Mouse (Mus musculus) thymus, postnatal 0 days (tissue): ENCODE results near the gene Ormdl2. TPM values are rescaled to one million over a fixed set of nuclear protein-coding genes. Genes with fewer than 3 reads are reported as not detected.
"Not testable (repeated sequence)": the region's sequence is repeated elsewhere in the genome, so short reads cannot be mapped to it uniquely, and the experiment has no call there.

Experiments used
- DNase-seq: peaks from one replicate; pipeline ENCODE4 v3.0.0-alpha.2; 2015; ENCODE audit warnings: low spot score
- polyA plus RNA-seq: library from polyadenylated mRNA; unstranded; fragments of >200 nt; fragmentation: Nextera tagmentation; extraction: Ambion mirVana; gene quantifications from 2 replicates; pipeline ENCODE4 v1.2.1, GENCODE M21; 2015

Gene Ormdl2
- 102 and 113 TPM in 2 replicates for polyA plus RNA-seq

DNA sequence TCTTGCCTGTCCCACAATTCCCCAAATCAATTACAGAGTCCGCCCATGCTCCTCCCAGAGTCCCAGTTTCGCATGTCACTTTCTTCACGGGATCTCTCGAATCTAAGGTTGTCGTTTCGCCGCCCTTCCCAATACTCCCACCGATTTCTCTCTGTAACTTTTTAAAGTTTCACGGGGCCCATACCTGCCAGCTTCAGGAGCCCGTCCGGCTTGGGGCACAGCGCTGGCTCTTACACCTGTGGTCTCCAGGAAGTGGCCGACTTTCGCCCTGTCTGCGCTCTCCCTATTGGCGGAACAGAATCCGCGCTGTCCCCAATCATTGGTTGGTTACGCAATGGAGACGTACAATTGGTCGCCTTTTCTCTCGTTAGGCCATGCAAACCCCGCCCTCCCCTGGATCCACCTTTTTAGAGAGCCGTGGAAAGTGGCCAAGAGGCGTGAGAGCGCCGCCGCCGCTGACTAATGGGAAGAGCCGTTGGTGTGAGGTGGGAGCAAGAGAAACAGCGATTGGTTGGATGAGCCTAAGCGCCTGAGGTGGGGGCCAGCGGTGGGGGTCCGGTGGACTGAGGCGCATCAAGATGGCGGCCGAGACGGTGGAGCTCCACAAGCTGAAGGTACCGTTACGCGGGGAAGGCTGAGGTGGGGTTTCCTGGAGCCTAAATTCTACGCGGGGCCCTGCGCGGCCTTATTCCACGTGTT, at the start of gene Ormdl2:
Ormdl2 (minus strand) TSS at position 288 of the 699 bp plus-strand sequence.
- peak; percentile 97 for DNase-seq

- DNase-seq = no peak
Observed at GRCm38 (mm10) chr10:128870341-128870740, 48.9 kb upstream of the Ormdl2 start.

- DNase-seq = no peak
Observed at GRCm38 (mm10) chr10:128866518-128866917, 45.1 kb upstream of the Ormdl2 start.

GRCm38 (mm10) chr10:128866042-128866441, 44.6 kb upstream of the Ormdl2 start:
- no peak for DNase-seq

GRCm38 (mm10) chr10:128861176-128861575, 39.7 kb upstream of the Ormdl2 start:
- DNase-seq = no peak

GRCm38 (mm10) chr10:128850339-128850738, 28.9 kb upstream of the Ormdl2 start:
- no peak for DNase-seq

DNA sequence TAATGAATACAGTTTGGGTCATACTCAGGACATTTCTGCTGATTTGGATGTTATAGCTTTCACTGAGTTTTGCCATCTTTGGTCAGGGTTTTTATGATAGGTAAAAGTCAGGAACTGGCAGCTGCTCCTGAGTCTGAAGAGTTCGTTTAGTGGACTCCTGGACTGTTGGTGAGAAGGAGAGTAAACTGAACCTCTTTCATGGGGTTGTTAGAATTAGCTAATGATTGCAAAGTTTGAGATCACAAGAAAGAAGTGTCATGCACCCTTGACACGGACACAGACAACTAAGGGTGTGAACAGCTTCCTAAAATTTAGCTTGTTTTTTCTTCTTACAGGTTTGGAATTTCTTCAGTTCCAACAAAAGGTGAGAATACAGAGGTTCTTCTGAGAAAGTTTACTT, 27.0 kb upstream of the Ormdl2 start:
- no peak for DNase-seq

DNA sequence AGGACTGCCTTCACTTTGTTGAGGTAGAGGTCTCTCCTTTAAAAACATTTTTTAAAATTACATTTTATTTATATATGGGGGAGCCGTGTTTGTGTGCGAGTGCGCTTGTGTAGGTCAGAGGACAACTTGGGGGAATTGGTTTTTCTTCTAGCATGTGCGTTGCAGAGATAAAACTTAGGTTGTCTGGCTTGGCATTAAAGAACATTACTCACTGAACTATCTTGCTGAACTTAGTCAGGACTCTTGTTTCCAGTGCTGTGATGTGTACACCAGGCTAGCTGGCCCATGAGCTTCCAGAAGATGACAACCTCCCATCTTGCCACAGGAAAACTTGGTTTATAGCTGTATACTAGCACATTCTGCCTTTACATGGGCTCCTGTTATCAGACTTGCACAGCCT, 25.2 kb upstream of the Ormdl2 start:
- DNase-seq = no peak

- peak; percentile 23 for DNase-seq
Observed at GRCm38 (mm10) chr10:128845516-128845915, 24.1 kb upstream of the Ormdl2 start.

DNA sequence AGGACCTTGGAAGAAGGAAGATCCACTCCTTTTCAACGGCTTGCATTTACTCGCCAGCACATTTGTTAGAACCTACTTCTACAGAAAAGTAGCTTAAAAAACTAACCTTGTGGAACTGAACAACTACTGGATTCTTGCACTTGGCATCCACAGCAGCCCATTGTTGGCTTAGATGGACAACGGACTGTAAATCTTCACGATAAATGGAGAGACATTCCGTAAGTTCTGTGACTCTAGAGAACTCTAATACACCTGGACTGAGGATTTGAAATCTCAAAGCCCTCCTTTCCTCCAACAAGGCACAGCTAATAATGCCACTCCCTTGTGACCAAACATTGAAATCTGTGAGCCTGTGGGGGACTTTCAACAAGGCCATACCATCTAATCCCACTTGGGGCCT, 21.8 kb upstream of the Ormdl2 start:
- no peak for DNase-seq

- no peak for DNase-seq
Observed at GRCm38 (mm10) chr10:128840612-128841011, 19.2 kb upstream of the Ormdl2 start.

- no peak for DNase-seq
Observed at GRCm38 (mm10) chr10:128839434-128839833, 18.0 kb upstream of the Ormdl2 start.

DNA sequence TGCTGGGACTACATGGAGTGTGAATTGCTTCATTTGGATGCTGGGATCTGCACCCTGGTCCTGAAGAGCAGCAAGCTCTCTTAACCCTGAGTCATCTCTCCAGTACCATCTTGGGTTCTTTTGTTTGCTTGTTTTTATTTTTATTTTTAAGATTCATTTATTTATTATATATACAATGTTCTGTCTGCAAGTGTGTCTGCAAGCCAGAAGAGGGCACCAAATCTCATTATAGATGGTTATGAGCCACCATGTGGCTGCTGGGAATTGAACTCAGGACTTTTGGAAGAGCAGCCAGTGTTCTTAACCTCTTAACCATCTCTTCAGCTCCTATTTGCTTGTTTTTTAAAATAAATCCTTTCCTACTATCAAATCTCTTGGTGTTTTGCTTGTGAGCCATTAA, 16.0 kb upstream of the Ormdl2 start:
- DNase-seq = no peak

GRCm38 (mm10) chr10:128823821-128824220, 2.4 kb upstream of the Ormdl2 start:
- peak; percentile 53 for DNase-seq

- not testable (repeated sequence) for DNase-seq
Observed at GRCm38 (mm10) chr10:128823087-128823486, 1.6 kb upstream of the Ormdl2 start.

GRCm38 (mm10) chr10:128822135-128822534, 690 bp upstream of the Ormdl2 start:
- no peak for DNase-seq

DNA sequence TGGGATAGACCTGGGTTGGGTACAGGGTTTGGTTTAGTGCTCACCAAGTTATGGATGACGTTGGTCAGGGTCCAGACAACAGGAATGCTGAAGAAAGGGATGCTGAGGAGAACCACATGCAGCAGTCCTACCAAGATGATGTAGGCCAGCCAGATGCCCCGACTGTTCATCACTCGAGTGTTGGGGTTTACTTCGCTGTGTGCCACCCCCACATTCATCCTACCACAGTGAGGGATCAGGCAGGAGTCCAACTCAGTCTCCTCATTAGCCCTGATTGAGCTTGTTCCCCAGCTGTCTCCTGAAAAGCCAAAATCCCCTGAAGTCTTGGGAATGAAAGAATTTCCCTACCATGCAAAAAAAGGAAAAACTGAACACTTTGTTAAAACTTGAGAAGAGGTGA, 1.2 kb downstream of the Ormdl2 start:
- DNase-seq = no peak

DNA sequence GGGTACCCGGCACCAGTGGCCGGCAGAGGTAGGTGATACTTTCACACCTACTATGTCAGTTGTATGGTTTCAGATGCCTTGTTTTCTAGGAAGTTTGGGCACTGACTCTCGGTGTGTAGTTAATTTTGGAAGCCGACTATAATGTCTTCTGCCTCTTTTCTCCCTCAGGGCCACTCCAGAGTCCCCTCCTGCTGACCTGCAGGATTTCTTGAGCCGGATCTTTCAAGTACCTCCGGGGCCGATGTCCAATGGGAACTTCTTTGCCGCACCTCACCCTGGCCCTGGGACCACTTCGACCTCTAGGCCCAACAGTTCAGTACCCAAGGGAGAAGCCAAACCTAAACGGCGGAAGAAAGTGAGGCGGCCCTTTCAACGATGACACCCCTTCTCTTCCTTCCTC, 4.4 kb downstream of the Ormdl2 start, which contains the start of gene Sarnp:
Sarnp (plus strand) TSS at position 301 of the 400 bp plus-strand sequence.
- no peak for DNase-seq

- no peak for DNase-seq
Observed at GRCm38 (mm10) chr10:128807018-128807417, 14.4 kb downstream of the Ormdl2 start.

DNA sequence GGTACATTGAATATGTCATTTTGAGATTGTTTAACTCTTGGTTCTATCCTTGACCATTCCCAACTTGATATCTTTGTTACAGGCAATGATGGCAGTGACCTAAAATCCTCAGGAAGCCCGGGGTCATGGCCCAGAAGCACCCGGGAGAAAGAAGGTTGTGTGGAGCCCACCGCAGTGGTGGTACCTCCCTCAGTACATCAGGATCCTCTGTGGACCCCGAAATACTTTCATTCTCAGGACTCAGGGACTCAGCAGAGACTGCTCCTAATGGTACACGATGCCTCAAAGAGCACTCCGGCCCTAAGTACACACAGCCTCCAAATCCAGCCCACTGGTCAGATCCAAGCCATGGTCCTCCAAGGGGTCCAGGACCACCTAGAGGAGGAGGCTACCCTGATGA, 15.4 kb downstream of the Ormdl2 start:
- peak; percentile 7 for DNase-seq

GRCm38 (mm10) chr10:128805092-128806000, 16.1 kb downstream of the Ormdl2 start:
- peak; percentile 100 for DNase-seq
